ENCODE assay signal across 19 mouse cellular contexts in genomic region chr12:85185810-85186209, GRCm38 (mm10). TPM values are rescaled to one million over a fixed set of nuclear protein-coding genes. Genes with fewer than 3 reads are reported as not detected.
A peak's percentile ranks its signal among the peaks of the same experiment; 100 is the strongest.
DNase-seq lines count a peak whose midpoint lies in the region; ATAC-seq and TF ChIP-seq lines count a peak whose summit lies in the region.
"Had no signal": no experiment of that assay in that cellular context is flagged by ENCODE, and none has a peak within 500 bp of the region (broad histone marks: within the 10 kb centered on the region; RNA-seq: fewer than 3 reads in every experiment).

No protein-coding gene starts in this region.

- H3K9me3 ChIP-seq in intestine, embryonic 14.5 days (ENCODE audit: control insufficient read depth, low read length): no peaks in the 10 kb centered on the region
- H3K9me3 ChIP-seq in intestine, postnatal 0 days (ENCODE audit: control insufficient read depth): no peaks in the 10 kb centered on the region
- no peaks in the 10 kb centered on the region for H3K9me3 ChIP-seq in heart, postnatal 0 days (replicated peaks; ENCODE audit: control insufficient read depth, low read length)
- H3K9me3 ChIP-seq: limb, embryonic 13.5 days; midbrain, embryonic 15.5 days; neural tube, embryonic 12.5 days had no signal

- H3K27ac ChIP-seq in intestine, embryonic 14.5 days (ENCODE audit: low read depth): peak overlapping the region; percentile 38; the same call in 1 of the 2 replicates
- no peak overlapping the region for H3K27ac ChIP-seq in intestine, postnatal 0 days (ENCODE audit: low read depth, low read length)
- peak overlapping the region; percentile 36 for H3K27ac ChIP-seq in heart, adult 2 months
- H3K27ac ChIP-seq in heart, postnatal 0 days (ENCODE audit: low read depth): peak overlapping the region; percentile 78
- H3K27ac ChIP-seq: limb, embryonic 13.5 days; midbrain, embryonic 15.5 days; neural tube, embryonic 12.5 days had no signal

- no peak overlapping the region for H3K9ac ChIP-seq in intestine, embryonic 14.5 days (ENCODE audit: low read length)
- H3K9ac ChIP-seq in intestine, postnatal 0 days (ENCODE audit: low read depth, low read length): no peak overlapping the region
- H3K9ac ChIP-seq in heart, adult 2 months (ENCODE audit: low read depth, low read length): no peak overlapping the region
- no peak overlapping the region for H3K9ac ChIP-seq in heart, postnatal 0 days (replicated peaks; ENCODE audit: low read depth, low read length)
- H3K9ac ChIP-seq: limb, embryonic 13.5 days; liver, postnatal 0 days; midbrain, embryonic 15.5 days; neural tube, embryonic 12.5 days had no signal

- DNase-seq in intestine, embryonic 14.5 days (ENCODE audit: low spot score): no peak
- DNase-seq in heart, adult 2 months: peak; percentile 50 to 65
- peak; percentile 60 for DNase-seq in heart, postnatal 0 days (ENCODE audit: low spot score)
- DNase-seq in cerebellum, postnatal 25 days: no peak
- DNase-seq in spleen, postnatal 14 days (ENCODE audit: low spot score in 2 of 2): no peak
- DNase-seq in testis, postnatal 10 days (ENCODE audit: low spot score): no peak
- DNase-seq: cerebellum, adult 11-12 months; kidney, postnatal 36 days; liver, postnatal 0 days; right cerebral cortex, postnatal 4 days; thymus, postnatal 4 days had no signal

- peaks cover 26% of the 10 kb centered on the region for H3K4me1 ChIP-seq in intestine, embryonic 14.5 days (replicated peaks; ENCODE audit: control insufficient read depth, insufficient read depth, low read length)
- H3K4me1 ChIP-seq in intestine, postnatal 0 days (replicated peaks; ENCODE audit: control insufficient read depth, insufficient read depth, low read length): no peaks in the 10 kb centered on the region
- H3K4me1 ChIP-seq in heart, adult 2 months (ENCODE audit: control insufficient read depth, insufficient read depth, low read length): peaks cover 4% of the 10 kb centered on the region
- H3K4me1 ChIP-seq in heart, postnatal 0 days (ENCODE audit: control insufficient read depth, insufficient read depth): peaks cover 19% of the 10 kb centered on the region

- no peaks in the 10 kb centered on the region for H3K36me3 ChIP-seq in intestine, embryonic 14.5 days (ENCODE audit: control insufficient read depth, insufficient read depth, low read length)
- H3K36me3 ChIP-seq in intestine, postnatal 0 days (ENCODE audit: control insufficient read depth, insufficient read depth): no peaks in the 10 kb centered on the region
- no peaks in the 10 kb centered on the region for H3K36me3 ChIP-seq in heart, adult 2 months (ENCODE audit: control insufficient read depth, insufficient read depth, low read length)
- no peaks in the 10 kb centered on the region for H3K36me3 ChIP-seq in heart, postnatal 0 days (replicated peaks; ENCODE audit: control insufficient read depth, insufficient read depth, low read length)
- H3K36me3 ChIP-seq: limb, embryonic 13.5 days; midbrain, embryonic 15.5 days; neural tube, embryonic 12.5 days had no signal

- no peaks in the 10 kb centered on the region for H3K79me2 ChIP-seq in heart, adult 2 months (replicated peaks; ENCODE audit: control insufficient read depth, insufficient read depth, low read length)

- H3K4me3 ChIP-seq in intestine, embryonic 14.5 days (ENCODE audit: low read depth, low read length): no peak overlapping the region
- H3K4me3 ChIP-seq in intestine, postnatal 0 days (ENCODE audit: low read depth, low read length): no peak overlapping the region
- no peak overlapping the region for H3K4me3 ChIP-seq in heart, adult 2 months
- no peak overlapping the region for H3K4me3 ChIP-seq in heart, postnatal 0 days (ENCODE audit: low read depth, low read length)
- H3K4me3 ChIP-seq: limb, embryonic 13.5 days; midbrain, embryonic 15.5 days; neural tube, embryonic 12.5 days had no signal

- intact Hi-C loops in heart, adult 2 months (cut with DNase I): loop anchor here (2.0 kb wide), 1 partner anchor 15 kb away; no protein-coding TSS in a partner anchor

- TF ChIP-seq POLR2A in heart, adult 2 months (IDR thresholded peaks at IDR 0.05; ENCODE audit: insufficient read depth, low read depth, low read length): no peak

- 38% methylated on average over 8 of the region's 8 CpGs for WGBS in intestine, embryonic 14.5 days
- 38% methylated on average over 8 of the region's 8 CpGs for WGBS in intestine, postnatal 0 days
- WGBS in heart, adult 2 months: 37% methylated on average over 8 of the region's 8 CpGs
- 36% methylated on average over 8 of the region's 8 CpGs for WGBS in heart, postnatal 0 days

- TF ChIP-seq CTCF in intestine, postnatal 0 days (IDR thresholded peaks at IDR 0.05; ENCODE audit: low read depth): no peak
- TF ChIP-seq CTCF in heart, adult 2 months (IDR thresholded peaks at IDR 0.05): no peak
- no peak for TF ChIP-seq CTCF in heart, postnatal 0 days (IDR thresholded peaks at IDR 0.05; ENCODE audit: low read depth)

- H3K27me3 ChIP-seq in intestine, embryonic 14.5 days (replicated peaks; ENCODE audit: control insufficient read depth, insufficient read depth, low read length): no peaks in the 10 kb centered on the region
- no peaks in the 10 kb centered on the region for H3K27me3 ChIP-seq in intestine, postnatal 0 days (replicated peaks; ENCODE audit: control insufficient read depth, insufficient read depth, low read length)
- H3K27me3 ChIP-seq in heart, adult 2 months (ENCODE audit: control insufficient read depth, insufficient read depth, low read length): no peaks in the 10 kb centered on the region
- H3K27me3 ChIP-seq in heart, postnatal 0 days (ENCODE audit: control insufficient read depth, insufficient read depth, low read length): no peaks in the 10 kb centered on the region
- H3K27me3 ChIP-seq: neural tube, embryonic 12.5 days had no signal

- no peak overlapping the region for H3K4me2 ChIP-seq in intestine, embryonic 14.5 days (ENCODE audit: low read length)
- no peak overlapping the region for H3K4me2 ChIP-seq in intestine, postnatal 0 days (replicated peaks; ENCODE audit: low read depth)
- H3K4me2 ChIP-seq in heart, postnatal 0 days (ENCODE audit: low read depth, low read length): no peak overlapping the region
- H3K4me2 ChIP-seq: limb, embryonic 13.5 days; midbrain, embryonic 15.5 days; neural tube, embryonic 12.5 days had no signal

- TF ChIP-seq EP300 in heart, adult 2 months (IDR thresholded peaks at IDR 0.05; ENCODE audit: insufficient read depth, low read depth, low read length): 0 out of 2 replicates have a peak, but pooled peaks have one; percentile 16
- no peak for TF ChIP-seq EP300 in heart, postnatal 0 days (IDR thresholded peaks at IDR 0.05; ENCODE audit: low read depth)

- no peak for ATAC-seq in intestine, embryonic 14.5 days (replicated peaks; ENCODE audit: low FRiP score, low TSS enrichment, low read depth)
- ATAC-seq in intestine, postnatal 0 days: no peak
- ATAC-seq in heart, postnatal 0 days (ENCODE audit: insufficient read depth, low read depth): peak; percentile 81
- ATAC-seq: inflammation-experienced regulatory T-cells, adult 6 months; liver, postnatal 0 days; midbrain, embryonic 15.5 days had no signal

RNA-seq across cellular contexts. Expression of gene Pgf, which starts 8.2 kb away (rescaled TPM):
- 19.2 and 20.4 TPM in 2 replicates for polyA plus RNA-seq in intestine, embryonic 14.5 days (2014; fragmentation: Nextera tagmentation; extraction: Ambion mirVana)
- polyA plus RNA-seq in intestine, postnatal 0 days (2015; fragmentation: Nextera tagmentation; extraction: Ambion mirVana): 3.9 and 4.2 TPM in 2 replicates
- 1 to 10 TPM; 5.4 to 5.7 TPM for total RNA-seq in heart, adult 2 months (2021)
- 4.3 and 4.6 TPM in 2 replicates for polyA plus RNA-seq in heart, adult 2 months (2012; rRNA removed)
- total RNA-seq in heart, postnatal 0 days (2014; rRNA removed; ENCODE audit: low replicate concordance): 4.4 and 5.0 TPM in 2 replicates
- polyA plus RNA-seq in heart, postnatal 0 days (2015; fragmentation: Nextera tagmentation; extraction: Ambion mirVana): 3.6 and 4.0 TPM in 2 replicates
- total RNA-seq: megakaryocyte progenitor cell, adult 5-6 weeks; MEL had no signal
- polyA plus RNA-seq: inflammation-experienced regulatory T-cells, adult 6 months had no signal

RNA-seq across cellular contexts. Expression of gene Eif2b2, which starts 33.5 kb away (rescaled TPM):
- 83.5 and 86.2 TPM in 2 replicates for polyA plus RNA-seq in intestine, embryonic 14.5 days (2014; fragmentation: Nextera tagmentation; extraction: Ambion mirVana)
- 44.5 and 44.9 TPM in 2 replicates for polyA plus RNA-seq in intestine, postnatal 0 days (2015; fragmentation: Nextera tagmentation; extraction: Ambion mirVana)
- total RNA-seq in heart, adult 2 months (2021): 10 to 100 TPM; 40.3 to 45.8 TPM
- polyA plus RNA-seq in heart, adult 2 months (2012; rRNA removed): 60.2 and 63.1 TPM in 2 replicates
- total RNA-seq in heart, postnatal 0 days (2014; rRNA removed; ENCODE audit: low replicate concordance): 54.0 and 106 TPM in 2 replicates
- 48.6 and 49.4 TPM in 2 replicates for polyA plus RNA-seq in heart, postnatal 0 days (2015; fragmentation: Nextera tagmentation; extraction: Ambion mirVana)

RNA-seq across cellular contexts. Expression of gene Rps6kl1, which starts 34.7 kb away (rescaled TPM):
- 2.9 TPM in 2 replicates for polyA plus RNA-seq in intestine, embryonic 14.5 days (2014; fragmentation: Nextera tagmentation; extraction: Ambion mirVana)
- polyA plus RNA-seq in intestine, postnatal 0 days (2015; fragmentation: Nextera tagmentation; extraction: Ambion mirVana): 1.3 and 1.9 TPM in 2 replicates
- total RNA-seq in heart, adult 2 months (2021): 1 to 10 TPM; 2.3 to 2.4 TPM
- polyA plus RNA-seq in heart, adult 2 months (2012; rRNA removed): 3.4 and 5.1 TPM in 2 replicates
- 0.04 and 0.11 TPM in 2 replicates for total RNA-seq in heart, postnatal 0 days (2014; rRNA removed; ENCODE audit: low replicate concordance)
- 0.95 and 1.1 TPM in 2 replicates for polyA plus RNA-seq in heart, postnatal 0 days (2015; fragmentation: Nextera tagmentation; extraction: Ambion mirVana)
- total RNA-seq: hematopoietic stem cell, adult 5-6 weeks; megakaryocyte progenitor cell, adult 5-6 weeks had no signal

Comparison
In these comparisons a context has a peak if more than half of its experiments do, and no peak if none do; other contexts are left out.
1. DNase-seq: peak in heart, adult 2 months (2 of 2) and heart, postnatal 0 days (single experiment); none in intestine, embryonic 14.5 days (single experiment), cerebellum, postnatal 25 days (0 of 2), spleen, postnatal 14 days (0 of 2) and testis, postnatal 10 days (single experiment).